In genomic region chr4:141033606-141034549, GRCm38 (mm10) we compare ENCODE assay signal across 8 mouse cellular contexts. TPM values are rescaled to one million over a fixed set of nuclear protein-coding genes. Genes with fewer than 3 reads are reported as not detected.
DNase-seq lines count a peak whose midpoint lies in the region; ATAC-seq and TF ChIP-seq lines count a peak whose summit lies in the region.

No protein-coding gene starts in this region.

- no peak overlapping the region for H3K4me2 ChIP-seq in forebrain, embryonic 16.5 days (ENCODE audit: low read length)
- no peak overlapping the region for H3K4me2 ChIP-seq in forebrain, postnatal 0 days (ENCODE audit: low read depth)
- H3K4me2 ChIP-seq in hindbrain, embryonic 15.5 days, result no peak overlapping the region
- H3K4me2 ChIP-seq in lung, embryonic 14.5 days, result no peak overlapping the region

- TF ChIP-seq CTCF in forebrain, postnatal 0 days (IDR thresholded peaks at IDR 0.05; ENCODE audit: low read depth), result no peak
- TF ChIP-seq CTCF in E14TG2a.4 (conservative IDR thresholded peaks at IDR 0.05; ENCODE audit: low read length), result no peak
- TF ChIP-seq CTCF in lung, embryonic 14.5 days (IDR thresholded peaks at IDR 0.05; ENCODE audit: low read depth), result 0 out of 2 replicates have a peak, but pooled peaks have one; percentile 9

- ATAC-seq in forebrain, embryonic 16.5 days, result 0 out of 2 replicates have a peak, but pooled peaks have one; percentile 7
- ATAC-seq in forebrain, postnatal 0 days, result no peak
- ATAC-seq in hindbrain, embryonic 15.5 days (ENCODE audit: low FRiP score, low read depth), result 0 out of 2 replicates have a peak, but pooled peaks have one; percentile 23
- no peak; the same call in 1 of the 2 replicates for ATAC-seq in lung, embryonic 14.5 days (ENCODE audit: insufficient read depth)

- no peaks in the 10 kb centered on the region for H3K9me3 ChIP-seq in forebrain, embryonic 16.5 days (ENCODE audit: control insufficient read depth, low read length)
- no peaks in the 10 kb centered on the region for H3K9me3 ChIP-seq in forebrain, postnatal 0 days (ENCODE audit: low read length)
- no peaks in the 10 kb centered on the region for H3K9me3 ChIP-seq in E14TG2a.4 (ENCODE audit: low read length)
- H3K9me3 ChIP-seq in hindbrain, embryonic 15.5 days, result no peaks in the 10 kb centered on the region
- H3K9me3 ChIP-seq in lung, embryonic 14.5 days (ENCODE audit: low read depth, low read length), result no peaks in the 10 kb centered on the region
- H3K9me3 ChIP-seq in heart, embryonic 10.5 days, result no peaks in the 10 kb centered on the region

- no peak overlapping the region for H3K4me3 ChIP-seq in forebrain, embryonic 16.5 days (replicated peaks; ENCODE audit: low read length)
- no peak overlapping the region for H3K4me3 ChIP-seq in forebrain, postnatal 0 days (ENCODE audit: low read depth, low read length)
- H3K4me3 ChIP-seq in E14TG2a.4 (replicated peaks; ENCODE audit: low read length), result peak overlapping the region; percentile 48
- H3K4me3 ChIP-seq in hindbrain, embryonic 15.5 days, result no peak overlapping the region
- no peak overlapping the region for H3K4me3 ChIP-seq in lung, embryonic 14.5 days (ENCODE audit: low read depth, low read length)
- H3K4me3 ChIP-seq in heart, embryonic 10.5 days, result no peak overlapping the region

- H3K27me3 ChIP-seq in forebrain, embryonic 16.5 days (replicated peaks; ENCODE audit: control insufficient read depth, insufficient read depth, low read length), result no peaks in the 10 kb centered on the region
- H3K27me3 ChIP-seq in forebrain, postnatal 0 days (ENCODE audit: insufficient read depth, low read length), result no peaks in the 10 kb centered on the region
- H3K27me3 ChIP-seq in E14TG2a.4 (ENCODE audit: insufficient read depth, low read length), result 0 out of 2 replicates have a peak, but pooled peaks cover 2% of the 10 kb centered on the region
- no peaks in the 10 kb centered on the region for H3K27me3 ChIP-seq in hindbrain, embryonic 15.5 days
- no peaks in the 10 kb centered on the region for H3K27me3 ChIP-seq in lung, embryonic 14.5 days (ENCODE audit: insufficient read depth, low read length)
- no peaks in the 10 kb centered on the region for H3K27me3 ChIP-seq in heart, embryonic 10.5 days (ENCODE audit: insufficient read depth, poor library complexity, severe bottlenecking)

- no peak overlapping the region for H3K27ac ChIP-seq in forebrain, embryonic 16.5 days (ENCODE audit: low read length)
- no peak overlapping the region for H3K27ac ChIP-seq in forebrain, postnatal 0 days (ENCODE audit: low read depth, low read length)
- peak overlapping the region; percentile 29; the same call in 1 of the 2 replicates for H3K27ac ChIP-seq in hindbrain, embryonic 15.5 days (replicated peaks)
- peak overlapping the region; percentile 36; the same call in 1 of the 2 replicates for H3K27ac ChIP-seq in lung, embryonic 14.5 days (ENCODE audit: low read depth)
- no peak overlapping the region for H3K27ac ChIP-seq in heart, embryonic 10.5 days

- WGBS in forebrain, embryonic 16.5 days, result 70% methylated on average over 27 of the region's 27 CpGs
- 68% methylated on average over 27 of the region's 27 CpGs for WGBS in forebrain, postnatal 0 days
- WGBS in hindbrain, embryonic 15.5 days, result 68% methylated on average over 27 of the region's 27 CpGs
- 76% methylated on average over 27 of the region's 27 CpGs for WGBS in lung, embryonic 14.5 days
- WGBS in heart, embryonic 10.5 days, result 84% methylated on average over 27 of the region's 27 CpGs

- no peak overlapping the region for H3K9ac ChIP-seq in forebrain, embryonic 16.5 days (replicated peaks; ENCODE audit: low read depth, low read length)
- H3K9ac ChIP-seq in forebrain, postnatal 0 days, result no peak overlapping the region
- H3K9ac ChIP-seq in hindbrain, embryonic 15.5 days, result no peak overlapping the region
- H3K9ac ChIP-seq in lung, embryonic 14.5 days, result no peak overlapping the region

- DNase-seq in forebrain, postnatal 0 days, result no peak
- peak; percentile 65 for DNase-seq in lung, embryonic 14.5 days
- DNase-seq in right cerebral cortex, postnatal 4 days, result no peak
- no peak for DNase-seq in frontal cortex, adult 2 months (ENCODE audit: extremely low spot score in 1 of 2, low spot score in 1 of 2)
- no peak for DNase-seq in heart, embryonic 10.5 days (ENCODE audit: low spot score)

- H3K4me1 ChIP-seq in forebrain, embryonic 16.5 days (replicated peaks; ENCODE audit: control insufficient read depth, insufficient read depth, low read length), result peaks cover 7% of the 10 kb centered on the region; the same call in 1 of the 2 replicates
- no peaks in the 10 kb centered on the region for H3K4me1 ChIP-seq in forebrain, postnatal 0 days (ENCODE audit: insufficient read depth)
- peaks cover 33% of the 10 kb centered on the region for H3K4me1 ChIP-seq in E14TG2a.4 (replicated peaks; ENCODE audit: low read depth, low read length)
- H3K4me1 ChIP-seq in hindbrain, embryonic 15.5 days (replicated peaks), result peaks cover 8% of the 10 kb centered on the region; the same call in 1 of the 2 replicates
- H3K4me1 ChIP-seq in lung, embryonic 14.5 days (ENCODE audit: insufficient read depth), result no peaks in the 10 kb centered on the region
- H3K4me1 ChIP-seq in heart, embryonic 10.5 days, result peaks cover 4% of the 10 kb centered on the region

- H3K36me3 ChIP-seq in forebrain, embryonic 16.5 days (ENCODE audit: control insufficient read depth, insufficient read depth), result no peaks in the 10 kb centered on the region; the same call in 1 of the 2 replicates
- peaks cover 52% of the 10 kb centered on the region for H3K36me3 ChIP-seq in forebrain, postnatal 0 days (ENCODE audit: insufficient read depth)
- H3K36me3 ChIP-seq in E14TG2a.4 (ENCODE audit: insufficient read depth, low read length), result peaks cover 87% of the 10 kb centered on the region
- H3K36me3 ChIP-seq in hindbrain, embryonic 15.5 days, result peaks cover 11% of the 10 kb centered on the region
- H3K36me3 ChIP-seq in lung, embryonic 14.5 days (ENCODE audit: insufficient read depth), result peaks cover 60% of the 10 kb centered on the region
- peaks cover 81% of the 10 kb centered on the region for H3K36me3 ChIP-seq in heart, embryonic 10.5 days

RNA-seq across cellular contexts. Expression of gene Mfap2, which starts 23.7 kb away (rescaled TPM):
- polyA plus RNA-seq in forebrain, embryonic 16.5 days (2015; fragmentation: Nextera tagmentation; extraction: Ambion mirVana), result 190 and 202 TPM in 2 replicates
- total RNA-seq in forebrain, postnatal 0 days (2014; rRNA removed), result 22.2 and 25.1 TPM in 2 replicates
- polyA plus RNA-seq in forebrain, postnatal 0 days (2015; fragmentation: Nextera tagmentation; extraction: Ambion mirVana), result 124 and 148 TPM in 2 replicates
- 161 and 173 TPM in 2 replicates for polyA plus RNA-seq in hindbrain, embryonic 15.5 days (2015; fragmentation: Nextera tagmentation; extraction: Ambion mirVana)
- polyA plus RNA-seq in lung, embryonic 14.5 days (2014; fragmentation: Nextera tagmentation; extraction: Ambion mirVana), result 517 and 566 TPM in 2 replicates
- polyA plus RNA-seq in frontal cortex, adult 2 months (2012; rRNA removed), result 8.8 and 9.5 TPM in 2 replicates
- polyA plus RNA-seq in heart, embryonic 10.5 days (2016; fragmentation: Nextera tagmentation; extraction: Ambion mirVana), result 159 and 233 TPM in 2 replicates

RNA-seq across cellular contexts. Expression of gene Crocc, which starts 26.5 kb away (rescaled TPM):
- polyA plus RNA-seq in forebrain, embryonic 16.5 days (2015; fragmentation: Nextera tagmentation; extraction: Ambion mirVana), result 6.2 and 6.7 TPM in 2 replicates
- 29.9 and 43.0 TPM in 2 replicates for total RNA-seq in forebrain, postnatal 0 days (2014; rRNA removed)
- polyA plus RNA-seq in forebrain, postnatal 0 days (2015; fragmentation: Nextera tagmentation; extraction: Ambion mirVana), result 3.5 and 3.8 TPM in 2 replicates
- 6.2 and 7.7 TPM in 2 replicates for polyA plus RNA-seq in hindbrain, embryonic 15.5 days (2015; fragmentation: Nextera tagmentation; extraction: Ambion mirVana)
- polyA plus RNA-seq in lung, embryonic 14.5 days (2014; fragmentation: Nextera tagmentation; extraction: Ambion mirVana), result 7.4 and 9.8 TPM in 2 replicates
- polyA plus RNA-seq in frontal cortex, adult 2 months (2012; rRNA removed), result 70.4 and 80.2 TPM in 2 replicates
- 4.7 and 6.4 TPM in 2 replicates for polyA plus RNA-seq in heart, embryonic 10.5 days (2016; fragmentation: Nextera tagmentation; extraction: Ambion mirVana)

RNA-seq across cellular contexts. Expression of gene Necap2, which starts 44.3 kb away (rescaled TPM):
- polyA plus RNA-seq in forebrain, embryonic 16.5 days (2015; fragmentation: Nextera tagmentation; extraction: Ambion mirVana), result 56.6 and 57.8 TPM in 2 replicates
- total RNA-seq in forebrain, postnatal 0 days (2014; rRNA removed), result 49.6 and 51.1 TPM in 2 replicates
- 38.9 and 43.0 TPM in 2 replicates for polyA plus RNA-seq in forebrain, postnatal 0 days (2015; fragmentation: Nextera tagmentation; extraction: Ambion mirVana)
- polyA plus RNA-seq in hindbrain, embryonic 15.5 days (2015; fragmentation: Nextera tagmentation; extraction: Ambion mirVana), result 50.6 and 56.2 TPM in 2 replicates
- polyA plus RNA-seq in lung, embryonic 14.5 days (2014; fragmentation: Nextera tagmentation; extraction: Ambion mirVana), result 88.9 and 93.6 TPM in 2 replicates
- polyA plus RNA-seq in frontal cortex, adult 2 months (2012; rRNA removed), result 55.7 and 60.3 TPM in 2 replicates
- polyA plus RNA-seq in heart, embryonic 10.5 days (2016; fragmentation: Nextera tagmentation; extraction: Ambion mirVana), result 41.9 and 53.4 TPM in 2 replicates

RNA-seq across cellular contexts. Expression of gene Atp13a2, which starts 47.2 kb away (rescaled TPM):
- polyA plus RNA-seq in forebrain, embryonic 16.5 days (2015; fragmentation: Nextera tagmentation; extraction: Ambion mirVana), result 126 and 142 TPM in 2 replicates
- total RNA-seq in forebrain, postnatal 0 days (2014; rRNA removed), result 205 and 251 TPM in 2 replicates
- 119 and 141 TPM in 2 replicates for polyA plus RNA-seq in forebrain, postnatal 0 days (2015; fragmentation: Nextera tagmentation; extraction: Ambion mirVana)
- polyA plus RNA-seq in hindbrain, embryonic 15.5 days (2015; fragmentation: Nextera tagmentation; extraction: Ambion mirVana), result 181 and 193 TPM in 2 replicates
- 34.0 and 37.2 TPM in 2 replicates for polyA plus RNA-seq in lung, embryonic 14.5 days (2014; fragmentation: Nextera tagmentation; extraction: Ambion mirVana)
- 176 and 177 TPM in 2 replicates for polyA plus RNA-seq in frontal cortex, adult 2 months (2012; rRNA removed)
- polyA plus RNA-seq in heart, embryonic 10.5 days (2016; fragmentation: Nextera tagmentation; extraction: Ambion mirVana), result 34.9 and 37.8 TPM in 2 replicates

RNA-seq across cellular contexts. Expression of gene Spata21, which starts 54.3 kb away (rescaled TPM):
- 0.09 and 0.46 TPM in 2 replicates for polyA plus RNA-seq in forebrain, embryonic 16.5 days (2015; fragmentation: Nextera tagmentation; extraction: Ambion mirVana)
- total RNA-seq in forebrain, postnatal 0 days (2014; rRNA removed), result 0.08 and 0.67 TPM in 2 replicates
- polyA plus RNA-seq in forebrain, postnatal 0 days (2015; fragmentation: Nextera tagmentation; extraction: Ambion mirVana), result 0.31 and 0.68 TPM in 2 replicates
- 0.43 and 0.71 TPM in 2 replicates for polyA plus RNA-seq in hindbrain, embryonic 15.5 days (2015; fragmentation: Nextera tagmentation; extraction: Ambion mirVana)
- polyA plus RNA-seq in lung, embryonic 14.5 days (2014; fragmentation: Nextera tagmentation; extraction: Ambion mirVana), result 0.20 and 0.34 TPM in 2 replicates
- 0.36 and 0.50 TPM in 2 replicates for polyA plus RNA-seq in frontal cortex, adult 2 months (2012; rRNA removed)
- 0.05 TPM in 1 of 2 replicates, not detected in the other for polyA plus RNA-seq in heart, embryonic 10.5 days (2016; fragmentation: Nextera tagmentation; extraction: Ambion mirVana)

Comparison
In these comparisons a context has a peak if more than half of its experiments do, and no peak if none do; other contexts are left out.
1. ATAC-seq: peak in forebrain, embryonic 16.5 days (single experiment) and hindbrain, embryonic 15.5 days (single experiment); none in forebrain, postnatal 0 days (single experiment) and lung, embryonic 14.5 days (single experiment).
2. H3K27ac ChIP-seq: peak in hindbrain, embryonic 15.5 days (single experiment) and lung, embryonic 14.5 days (single experiment); none in forebrain, embryonic 16.5 days (single experiment), forebrain, postnatal 0 days (single experiment) and heart, embryonic 10.5 days (single experiment).
3. RNA of gene Mfap2, which starts 23.7 kb away (polyA plus RNA-seq): 517 to 566 TPM in lung, embryonic 14.5 days, 159 to 233 TPM in heart, embryonic 10.5 days, 190 to 202 TPM in forebrain, embryonic 16.5 days, 161 to 173 TPM in hindbrain, embryonic 15.5 days and 124 to 148 TPM in forebrain, postnatal 0 days; 8.8 to 9.5 TPM in frontal cortex, adult 2 months; every median in the first group is over 10 times any median in the second.